Mouse (Mus musculus): ENCODE measurements around the gene Slc39a3.
"Not testable (repeated sequence)": the region's sequence is repeated elsewhere in the genome, so short reads cannot be mapped to it uniquely, and the experiment has no call there.

DNA sequence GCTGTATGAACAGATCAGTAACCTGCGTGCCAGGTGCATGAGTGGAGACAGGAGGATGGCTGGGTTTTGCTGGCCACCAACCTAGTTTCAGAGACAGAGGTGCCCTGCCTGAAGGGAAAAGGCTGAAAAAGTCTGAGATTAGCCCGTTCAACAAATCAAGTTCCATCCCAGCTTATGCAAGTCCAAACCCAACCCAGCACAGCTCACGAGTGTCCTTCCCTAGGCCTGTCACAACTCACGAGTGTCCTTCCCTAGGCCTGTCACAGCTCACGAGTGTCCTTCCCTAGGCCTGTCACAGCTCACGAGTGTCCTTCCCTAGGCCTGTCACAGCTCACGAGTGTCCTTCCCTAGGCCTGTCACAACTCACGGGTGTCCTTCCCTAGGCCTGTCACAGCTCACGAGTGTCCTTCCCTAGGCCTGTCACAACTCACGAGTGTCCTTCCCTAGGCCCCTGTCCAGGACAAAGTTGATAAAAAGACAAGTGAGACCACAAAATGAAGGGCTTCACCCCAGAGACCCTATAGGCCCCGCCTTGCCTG, 18.6 kb upstream of the Slc39a3 start:
- TF ChIP-seq CTCF (IDR thresholded peaks at IDR 0.05; ENCODE audit: extremely low read depth, insufficient read depth, insufficient read length, insufficient replicate concordance); POLR2A (IDR thresholded peaks at IDR 0.05; ENCODE audit: low read depth, low read length): not testable (repeated sequence)
